Mouse (Mus musculus): ENCODE measurements around the gene Cdc42ep2. TPM values are rescaled to one million over a fixed set of nuclear protein-coding genes. Genes with fewer than 3 reads are reported as not detected.
A peak's percentile ranks its signal among the peaks of the same experiment; 100 is the strongest.

The Cdc42ep2 gene
- polyA plus RNA-seq, 1 experiment from 2014 or later = 17.4 TPM

DNA sequence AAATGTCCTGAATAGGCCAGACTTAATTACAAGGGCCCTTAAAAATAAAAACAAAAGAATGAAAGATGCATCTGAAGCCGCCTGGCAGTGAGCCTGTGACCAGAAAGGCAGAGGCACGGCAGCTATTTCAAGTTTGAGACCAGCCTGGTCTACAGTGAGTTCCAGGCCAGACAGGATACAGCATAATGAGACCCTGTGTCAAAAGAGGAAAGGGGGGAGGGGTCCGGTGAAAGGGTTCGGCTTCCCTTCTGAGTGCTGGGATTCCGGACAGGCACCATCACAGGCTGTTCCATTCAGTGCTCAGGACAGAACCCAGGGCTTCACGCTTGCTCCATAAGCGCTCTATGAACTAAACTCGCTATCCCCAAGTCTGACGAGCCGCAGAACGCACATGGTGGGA lies 2.4 kb upstream of the Cdc42ep2 start:
- H3K36me3 ChIP-seq (ENCODE audit: control insufficient read depth, insufficient read depth, low read length) = no peaks in the 10 kb centered on the region
- H3K9ac ChIP-seq (replicated peaks; ENCODE audit: low read depth, low read length) = no peak overlapping the region
- H3K4me1 ChIP-seq (ENCODE audit: control insufficient read depth, insufficient read depth, low read length) = peaks cover 6% of the 10 kb centered on the region; the same call in 1 of the 2 replicates
- WGBS = 72% methylated on average over 11 of the region's 11 CpGs
- ATAC-seq (ENCODE audit: low read depth) = no peak
- no peaks in the 10 kb centered on the region for H3K27me3 ChIP-seq (ENCODE audit: control insufficient read depth, insufficient read depth, low read length)
- no peaks in the 10 kb centered on the region for H3K9me3 ChIP-seq (ENCODE audit: control insufficient read depth, low read length)
- H3K4me2 ChIP-seq (ENCODE audit: low read depth, low read length) = no peak overlapping the region
- no peak overlapping the region for H3K4me3 ChIP-seq (ENCODE audit: low read depth, low read length)
- H3K27ac ChIP-seq (ENCODE audit: low read depth, low read length) = no peak overlapping the region

DNA sequence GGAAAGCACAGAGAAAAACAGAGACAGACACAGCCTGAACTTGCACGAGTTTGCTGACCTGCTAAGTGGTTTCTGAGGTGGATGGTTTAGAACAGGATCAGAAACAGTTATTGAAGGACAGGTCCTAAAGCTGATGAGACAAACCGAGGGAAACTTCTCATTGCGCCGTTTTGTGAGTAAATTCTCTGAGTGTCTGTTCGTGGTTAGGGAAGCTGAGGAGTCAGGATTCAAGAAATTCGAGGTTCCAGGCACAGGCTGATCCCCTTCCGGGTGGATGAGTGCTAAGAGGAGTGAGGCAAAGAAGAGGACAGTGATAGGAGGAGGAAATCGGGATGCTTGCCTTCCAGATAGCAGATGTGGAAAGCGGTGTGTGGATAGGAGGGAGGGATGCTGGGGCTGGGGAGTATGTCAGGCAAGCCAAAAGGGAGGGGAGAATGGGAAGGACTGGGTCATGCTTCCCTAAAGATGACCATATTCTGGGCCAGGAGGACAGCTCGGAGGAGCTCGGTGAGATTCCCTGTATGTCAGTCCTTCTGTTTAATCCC lies 767 bp upstream of the Cdc42ep2 start:
- no peak for ATAC-seq (ENCODE audit: low read depth)
- Histone ChIP-seq H3K27ac (ENCODE audit: low read depth, low read length) (no peak overlapping the region), H3K4me2 (ENCODE audit: low read depth, low read length) (peak overlapping the region; percentile 96), H3K9me3 (ENCODE audit: control insufficient read depth, low read length) (no peaks in the 10 kb centered on the region), H3K27me3 (ENCODE audit: control insufficient read depth, insufficient read depth, low read length) (no peaks in the 10 kb centered on the region), H3K36me3 (ENCODE audit: control insufficient read depth, insufficient read depth, low read length) (no peaks in the 10 kb centered on the region), H3K4me1 (ENCODE audit: control insufficient read depth, insufficient read depth, low read length) (peaks cover 6% of the 10 kb centered on the region; the same call in 1 of the 2 replicates), H3K9ac (replicated peaks; ENCODE audit: low read depth, low read length) (peak overlapping the region; percentile 65; the same call in 1 of the 2 replicates), H3K4me3 (ENCODE audit: low read depth, low read length) (peak overlapping the region; percentile 66)
- WGBS = 36% methylated on average over 11 of the region's 11 CpGs

DNA sequence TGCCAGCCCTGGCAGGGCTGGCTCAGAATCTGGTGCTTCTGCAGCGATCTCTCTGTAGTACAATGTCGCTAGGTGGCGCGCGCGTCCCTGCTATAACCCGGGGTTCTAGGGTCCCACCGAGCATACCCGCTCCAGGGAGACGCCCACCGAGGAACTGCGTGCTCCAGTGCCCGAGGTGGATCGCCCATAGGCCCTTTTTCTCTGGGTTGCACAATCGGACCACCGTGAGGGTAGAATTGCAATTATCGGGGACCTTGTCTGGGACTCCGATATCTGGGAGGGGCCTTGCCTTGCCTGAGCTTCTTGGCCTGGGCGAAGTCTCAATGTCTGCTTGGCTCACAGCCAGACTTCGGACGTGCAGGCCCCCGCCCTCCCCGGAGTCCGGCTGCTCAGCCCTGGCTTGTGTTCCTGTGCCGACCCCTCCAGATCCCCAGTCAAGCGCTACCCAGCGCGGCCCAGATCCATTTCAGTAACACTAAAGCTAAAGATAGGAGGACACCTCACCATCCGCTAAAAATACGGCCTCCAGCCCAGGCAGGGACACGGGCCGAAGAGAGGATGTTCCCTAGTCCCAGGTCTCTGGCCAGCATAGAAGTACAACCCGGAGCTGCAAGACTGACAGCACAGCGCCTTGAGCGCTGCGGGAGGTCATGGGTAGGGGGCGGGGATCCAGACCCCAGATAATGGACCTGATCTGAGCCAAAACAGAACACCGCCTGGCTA lies 465 bp downstream of the Cdc42ep2 start:
- H3K4me1 ChIP-seq (ENCODE audit: control insufficient read depth, insufficient read depth, low read length) = peaks cover 6% of the 10 kb centered on the region; the same call in 1 of the 2 replicates
- no peaks in the 10 kb centered on the region for H3K27me3 ChIP-seq (ENCODE audit: control insufficient read depth, insufficient read depth, low read length)
- H3K4me3 ChIP-seq (ENCODE audit: low read depth, low read length) = peak overlapping the region; percentile 66
- H3K4me2 ChIP-seq (ENCODE audit: low read depth, low read length) = peak overlapping the region; percentile 96
- H3K27ac ChIP-seq (ENCODE audit: low read depth, low read length) = peak overlapping the region; percentile 74
- ATAC-seq (ENCODE audit: low read depth) = peak; percentile 78
- H3K9me3 ChIP-seq (ENCODE audit: control insufficient read depth, low read length) = no peaks in the 10 kb centered on the region
- under 1% methylated on average over 38 of the region's 38 CpGs for WGBS
- H3K9ac ChIP-seq (replicated peaks; ENCODE audit: low read depth, low read length) = peak overlapping the region; percentile 65
- H3K36me3 ChIP-seq (ENCODE audit: control insufficient read depth, insufficient read depth, low read length) = no peaks in the 10 kb centered on the region

DNA sequence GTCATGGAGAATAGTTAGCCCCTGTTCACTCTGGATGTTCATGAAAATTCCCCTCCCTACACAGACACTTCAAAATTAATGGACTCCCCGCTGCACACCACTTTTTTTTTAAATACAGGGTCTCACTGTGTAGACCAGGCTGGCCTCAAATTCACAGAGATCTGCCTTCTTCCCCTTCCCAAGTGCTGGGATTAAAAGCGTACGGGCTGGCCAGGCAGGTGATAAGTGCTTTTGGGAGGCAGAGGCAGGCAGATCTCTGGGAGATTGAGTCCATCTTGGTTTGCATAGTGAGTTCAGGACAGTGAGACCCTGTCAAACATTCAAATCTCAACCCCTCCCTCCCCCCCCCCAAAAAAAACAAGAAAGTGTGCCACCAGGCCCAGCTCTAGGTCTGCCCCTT lies 1.7 kb downstream of the Cdc42ep2 start:
- ATAC-seq (ENCODE audit: low read depth) = no peak
- Histone ChIP-seq H3K36me3 (ENCODE audit: control insufficient read depth, insufficient read depth, low read length) (no peaks in the 10 kb centered on the region), H3K27me3 (ENCODE audit: control insufficient read depth, insufficient read depth, low read length) (no peaks in the 10 kb centered on the region), H3K4me2 (ENCODE audit: low read depth, low read length) (no peak overlapping the region), H3K4me3 (ENCODE audit: low read depth, low read length) (no peak overlapping the region), H3K9ac (replicated peaks; ENCODE audit: low read depth, low read length) (no peak overlapping the region), H3K4me1 (ENCODE audit: control insufficient read depth, insufficient read depth, low read length) (peaks cover 6% of the 10 kb centered on the region; the same call in 1 of the 2 replicates), H3K27ac (ENCODE audit: low read depth, low read length) (no peak overlapping the region), H3K9me3 (ENCODE audit: control insufficient read depth, low read length) (no peaks in the 10 kb centered on the region)
- WGBS = 91% methylated on average over 3 of the region's 3 CpGs

DNA sequence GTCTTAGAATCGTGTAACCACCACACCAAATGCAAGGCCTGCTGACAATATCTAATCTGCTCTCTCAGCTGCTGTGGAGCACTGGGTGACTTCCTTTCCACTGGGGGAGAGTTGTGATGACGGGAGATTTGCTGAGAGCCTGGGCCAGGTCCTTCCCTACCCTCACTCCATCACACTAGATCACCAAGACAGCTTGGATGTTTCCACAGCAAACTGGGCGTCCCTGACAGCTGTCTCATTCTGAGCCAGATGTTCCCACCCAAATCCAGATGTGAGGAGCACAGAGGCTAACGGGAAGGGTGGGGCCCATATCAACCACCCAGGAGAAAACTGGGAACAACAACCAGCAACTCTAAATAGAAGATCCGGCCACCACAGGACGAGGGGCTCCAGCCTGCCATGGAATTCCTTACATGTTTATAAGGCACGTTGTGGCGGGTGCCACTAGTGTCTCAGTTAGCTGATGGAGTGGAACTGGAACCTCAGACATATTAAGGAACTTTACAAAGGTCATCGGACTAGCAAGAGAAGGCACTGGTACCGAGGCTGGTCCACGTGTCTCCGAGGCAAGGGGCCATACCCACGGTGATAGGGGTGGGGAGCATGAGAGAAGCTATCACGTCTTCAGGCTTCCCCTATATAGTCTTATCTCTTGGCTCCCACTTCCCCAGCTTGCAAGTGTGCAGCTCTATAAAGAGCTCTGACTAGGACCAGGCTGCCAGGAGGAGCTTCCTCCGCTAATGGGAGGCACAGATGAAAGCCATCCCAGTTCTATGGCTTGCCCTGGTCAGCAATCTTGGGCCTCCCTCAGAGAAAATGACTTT lies 2.3 kb downstream of the Cdc42ep2 start:
- H3K27me3 ChIP-seq (ENCODE audit: control insufficient read depth, insufficient read depth, low read length) = no peaks in the 10 kb centered on the region
- H3K4me3 ChIP-seq (ENCODE audit: low read depth, low read length) = no peak overlapping the region
- 85% methylated on average over 15 of the region's 15 CpGs for WGBS
- no peak for ATAC-seq (ENCODE audit: low read depth)
- peak overlapping the region; percentile 28; the same call in 1 of the 2 replicates for H3K9ac ChIP-seq (replicated peaks; ENCODE audit: low read depth, low read length)
- no peaks in the 10 kb centered on the region for H3K36me3 ChIP-seq (ENCODE audit: control insufficient read depth, insufficient read depth, low read length)
- H3K4me2 ChIP-seq (ENCODE audit: low read depth, low read length) = 0 out of 2 replicates have a peak overlapping the region, but pooled peaks have one; percentile 27
- H3K4me1 ChIP-seq (ENCODE audit: control insufficient read depth, insufficient read depth, low read length) = peaks cover 6% of the 10 kb centered on the region; the same call in 1 of the 2 replicates
- H3K9me3 ChIP-seq (ENCODE audit: control insufficient read depth, low read length) = no peaks in the 10 kb centered on the region
- no peak overlapping the region for H3K27ac ChIP-seq (ENCODE audit: low read depth, low read length)

DNA sequence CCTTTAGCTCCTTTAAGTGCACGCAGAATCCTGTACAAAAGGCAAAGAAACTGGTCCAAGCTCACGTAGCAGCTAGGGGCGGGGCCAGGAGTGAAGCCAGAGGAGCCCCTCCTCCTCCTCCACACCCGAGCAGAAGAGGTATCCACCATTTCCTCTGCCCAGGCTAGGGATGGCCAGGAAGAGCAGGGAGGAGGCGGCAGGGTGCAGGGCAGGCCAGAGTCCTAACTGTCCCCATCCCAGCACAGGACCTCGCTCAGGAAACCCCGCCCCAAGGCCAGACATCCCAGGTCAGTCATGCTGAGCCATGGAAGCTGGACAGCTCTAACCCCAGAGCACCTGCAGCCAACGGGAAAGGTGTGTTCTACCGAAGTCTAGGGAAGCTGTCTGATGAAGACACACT lies 2.9 kb downstream of the Cdc42ep2 start:
- no peak for ATAC-seq (ENCODE audit: low read depth)
- no peaks in the 10 kb centered on the region for H3K9me3 ChIP-seq (ENCODE audit: control insufficient read depth, low read length)
- 25% methylated on average over 9 of the region's 9 CpGs for whole genome bisulfite sequencing
- no peak overlapping the region for H3K4me3 ChIP-seq (ENCODE audit: low read depth, low read length)
- H3K4me2 ChIP-seq (ENCODE audit: low read depth, low read length) = peak overlapping the region; percentile 27; the same call in 1 of the 2 replicates
- no peaks in the 10 kb centered on the region for H3K27me3 ChIP-seq (ENCODE audit: control insufficient read depth, insufficient read depth, low read length)
- H3K9ac ChIP-seq (replicated peaks; ENCODE audit: low read depth, low read length) = peak overlapping the region; percentile 28; the same call in 1 of the 2 replicates
- no peaks in the 10 kb centered on the region for H3K36me3 ChIP-seq (ENCODE audit: control insufficient read depth, insufficient read depth, low read length)
- no peak overlapping the region for H3K27ac ChIP-seq (ENCODE audit: low read depth, low read length)
- peaks cover 6% of the 10 kb centered on the region; the same call in 1 of the 2 replicates for H3K4me1 ChIP-seq (ENCODE audit: control insufficient read depth, insufficient read depth, low read length)

DNA sequence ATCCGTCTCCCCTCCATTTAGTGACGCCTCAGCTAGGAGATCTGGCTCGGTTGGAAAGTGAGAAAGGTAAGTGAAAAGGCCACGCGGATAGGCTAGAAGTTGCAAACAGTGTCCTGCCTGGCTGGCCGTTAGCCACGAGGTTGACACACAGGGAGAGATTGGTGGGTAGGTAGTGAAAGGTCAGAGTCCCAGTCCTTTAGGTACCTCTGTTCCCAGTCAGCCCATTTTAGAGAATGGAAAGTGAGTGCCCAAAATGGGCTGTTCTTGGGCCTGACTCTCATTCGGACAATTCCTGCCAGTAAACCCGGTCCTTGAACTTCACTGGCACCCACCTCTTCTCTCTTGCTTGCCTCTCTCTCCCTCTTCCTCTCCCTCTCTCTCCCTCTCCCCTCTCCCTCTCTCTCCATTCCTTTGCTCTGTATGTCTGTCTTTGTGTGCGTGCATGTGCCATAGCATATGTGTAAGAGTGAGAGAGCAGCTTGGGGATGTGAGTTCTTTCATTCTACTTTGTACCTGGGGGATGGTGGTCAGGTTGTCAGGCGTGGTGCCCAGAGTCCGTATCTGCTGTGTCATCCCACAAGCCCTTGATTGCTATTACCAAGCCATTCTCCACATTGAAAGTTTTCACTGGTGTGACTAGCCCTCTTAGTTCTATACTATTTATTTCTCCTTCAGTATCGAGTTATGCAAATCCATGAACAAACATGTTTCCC lies 11.5 kb downstream of the Cdc42ep2 start, which contains the start of gene Dpf2:
TSS of gene Dpf2 (minus strand) at position 4 of the 713 bp plus-strand sequence.
- ATAC-seq (ENCODE audit: low read depth) = peak; percentile 69; the same call in 1 of the 2 replicates

More for the DNA sequence above, 11.5 kb downstream of the Cdc42ep2 start, which contains the start of gene Dpf2:
- no peaks in the 10 kb centered on the region for H3K9me3 ChIP-seq (ENCODE audit: control insufficient read depth, low read length)
- WGBS = 21% methylated on average over 13 of the region's 13 CpGs
- H3K36me3 ChIP-seq (ENCODE audit: control insufficient read depth, insufficient read depth, low read length) = no peaks in the 10 kb centered on the region
- peak within 1 kb of the TSS; percentile 82 for H3K27ac ChIP-seq (ENCODE audit: low read depth, low read length)
- H3K27me3 ChIP-seq (ENCODE audit: control insufficient read depth, insufficient read depth, low read length) = no peaks in the 10 kb centered on the region
- H3K4me2 ChIP-seq (ENCODE audit: low read depth, low read length) = peak within 1 kb of the TSS; percentile 86
- H3K9ac ChIP-seq (replicated peaks; ENCODE audit: low read depth, low read length) = peak within 1 kb of the TSS; percentile 81
- H3K4me1 ChIP-seq (ENCODE audit: control insufficient read depth, insufficient read depth, low read length) = peaks cover 31% of the 10 kb centered on the region
- H3K4me3 ChIP-seq (ENCODE audit: low read depth, low read length) = peak within 1 kb of the TSS; percentile 93
